Mouse (Mus musculus): ENCODE data around the gene Neb.

DNA sequence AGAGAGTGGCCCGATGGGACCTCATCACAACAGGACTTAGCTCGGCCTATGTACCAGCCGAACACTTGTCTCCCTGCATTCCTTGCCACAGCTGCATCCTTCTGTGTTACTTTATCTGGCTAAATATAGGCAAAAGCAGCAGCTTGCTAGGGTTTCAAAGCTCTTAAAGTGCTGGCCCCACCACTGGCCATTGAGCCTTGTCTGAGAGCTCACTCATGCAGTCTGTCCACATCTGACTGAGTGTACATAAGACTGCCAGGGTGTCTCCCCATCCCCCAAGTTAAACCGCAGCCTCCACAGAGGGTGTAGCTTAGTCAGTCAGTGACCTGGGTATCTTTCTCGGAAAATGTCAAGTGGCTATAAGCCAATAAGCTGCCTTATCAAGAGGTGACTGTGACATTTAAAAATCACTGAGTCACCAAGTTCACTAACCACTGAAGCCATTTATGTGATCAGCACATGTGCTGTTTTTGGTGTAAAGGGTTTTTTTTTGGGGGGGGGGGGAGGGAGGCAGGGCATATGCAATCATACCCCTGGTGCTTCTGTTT is 59.2 kb downstream of the Neb start:
- no peak for TF ChIP-seq POLR2A (IDR thresholded peaks at IDR 0.05; ENCODE audit: borderline replicate concordance, low read depth, low read length)
- no peak for TF ChIP-seq CTCF (IDR thresholded peaks at IDR 0.05; ENCODE audit: low read depth, low read length)
